Mouse (Mus musculus) kidney, adult 11 months (tissue): ENCODE data around the gene Blnk.

ENCODE experiments used
- DNase-seq: peaks from one replicate; pipeline ENCODE4 v3.0.0; 2022

Blnk gene

DNA sequence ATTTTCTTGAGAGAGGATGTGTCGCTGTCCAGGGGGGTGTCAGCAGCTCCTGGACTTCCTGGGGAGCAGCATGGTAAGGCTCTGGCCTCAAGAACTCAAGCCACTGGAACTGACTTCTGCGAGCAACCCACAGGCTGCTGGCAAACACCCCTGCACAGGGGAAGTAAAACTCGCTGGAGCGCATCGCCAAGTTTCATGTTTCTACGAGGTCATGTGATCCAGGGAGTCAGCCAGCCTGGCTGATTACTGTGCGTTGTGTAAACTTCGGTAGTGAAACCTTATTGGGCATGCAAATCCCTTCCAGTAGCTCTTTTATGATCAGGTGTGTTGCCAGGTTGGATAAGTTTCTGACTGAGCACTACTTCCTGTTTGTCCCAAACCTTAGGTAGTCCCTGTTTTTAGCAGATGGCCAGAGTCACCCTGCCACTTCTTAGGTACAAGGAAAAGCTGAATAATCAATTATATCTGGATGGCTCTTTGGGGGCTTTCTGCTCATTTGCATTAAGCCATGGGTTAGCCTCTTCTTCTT lies at the start of gene Blnk:
Blnk (minus strand) TSS at position 479 of the 529 bp plus-strand sequence.
- DNase-seq = peak; percentile 93

DNA sequence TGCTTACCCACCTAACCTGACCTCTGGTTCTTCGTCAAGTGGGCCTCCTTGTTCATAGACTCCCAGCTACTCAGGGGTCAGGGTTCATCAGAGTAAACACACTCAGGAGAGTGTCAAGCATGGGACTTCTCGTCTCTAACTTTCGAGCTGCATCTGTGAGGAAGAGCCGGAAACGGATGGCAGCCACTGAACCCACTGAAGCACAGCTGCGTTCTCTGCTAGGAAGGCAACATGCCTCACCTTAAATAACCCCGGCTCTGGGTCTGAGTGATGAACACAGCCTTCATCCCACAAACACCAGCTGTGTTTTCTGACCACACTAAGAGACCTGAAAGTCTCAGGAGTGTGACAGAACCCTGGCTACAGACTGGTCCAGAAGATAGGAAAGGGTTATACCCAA lies 44.8 kb upstream of the Blnk start:
- no peak for DNase-seq

DNA sequence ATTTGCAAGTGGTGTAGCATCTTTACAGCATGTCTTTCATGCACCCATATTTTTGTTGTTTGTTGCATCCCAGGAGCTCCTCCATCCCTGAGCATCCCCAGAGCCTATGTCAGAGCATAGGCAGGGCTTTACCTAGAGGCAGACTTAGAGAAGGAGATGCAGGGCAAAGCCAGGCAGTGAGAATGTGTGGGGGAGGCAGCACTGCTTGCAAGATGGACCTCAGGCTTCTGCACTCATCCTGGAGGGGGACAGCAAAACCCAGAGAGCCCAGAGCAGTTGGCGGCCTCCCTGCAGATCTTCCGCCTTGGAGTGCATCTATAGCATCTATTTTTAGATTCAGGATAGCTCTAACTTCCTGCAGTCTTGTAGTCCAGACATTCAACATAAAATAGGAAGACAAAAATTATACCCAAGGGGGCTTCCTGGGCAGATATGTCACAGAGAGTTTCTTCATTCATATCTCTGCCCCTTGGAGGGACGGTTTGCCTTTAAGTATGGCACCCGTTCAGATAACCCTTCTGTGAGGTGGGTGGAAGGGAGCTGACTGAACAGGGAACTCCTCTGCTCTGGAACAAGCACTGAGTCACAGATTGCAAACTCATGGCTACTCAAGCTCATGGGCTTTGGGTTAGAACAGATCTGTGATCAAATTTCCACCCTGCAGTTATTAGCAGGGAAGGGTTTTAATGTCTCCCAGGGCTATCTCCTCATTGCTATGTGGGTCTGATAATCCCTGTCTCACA lies 41.6 kb upstream of the Blnk start:
- no peak for DNase-seq

DNA sequence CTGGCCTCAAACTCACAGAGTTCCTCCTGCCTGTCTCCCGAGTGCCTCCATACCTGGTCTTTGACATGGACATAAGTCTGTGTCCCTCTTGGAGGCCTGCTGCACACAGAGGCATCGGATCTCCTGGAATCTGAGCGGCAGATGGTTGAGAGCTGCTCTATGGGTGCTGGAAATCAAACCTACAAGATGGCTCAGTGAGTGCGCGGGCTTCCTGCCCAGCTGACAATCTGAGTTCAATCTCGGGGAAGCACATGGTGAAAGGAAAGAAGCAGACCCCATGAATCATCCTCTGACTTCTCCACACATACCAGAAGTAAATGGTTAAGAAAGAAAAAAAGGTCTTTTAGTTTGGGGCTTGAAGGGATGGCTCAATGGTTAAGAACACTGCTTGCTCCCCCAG lies 37.5 kb upstream of the Blnk start:
- DNase-seq = no peak

DNA sequence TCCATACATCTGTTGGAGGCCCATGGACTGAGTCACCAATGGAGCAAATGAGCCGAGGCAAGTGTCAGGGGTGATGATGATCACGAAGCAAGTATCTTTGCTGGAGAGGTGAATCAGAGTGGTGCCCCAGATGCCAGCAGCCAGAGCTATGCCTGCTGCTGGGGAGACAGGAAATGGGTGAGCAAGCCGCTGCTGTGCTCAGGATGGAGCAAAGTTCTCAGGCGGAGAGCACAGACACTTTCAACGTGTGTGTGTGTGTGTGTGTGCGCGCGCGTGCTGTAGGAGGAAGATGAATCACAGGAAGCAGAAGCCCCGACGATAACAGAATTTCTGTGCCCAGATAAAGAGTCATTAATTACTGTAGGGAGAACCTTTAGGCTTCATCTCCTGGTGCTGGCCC lies 36.7 kb upstream of the Blnk start:
- no peak for DNase-seq

DNA sequence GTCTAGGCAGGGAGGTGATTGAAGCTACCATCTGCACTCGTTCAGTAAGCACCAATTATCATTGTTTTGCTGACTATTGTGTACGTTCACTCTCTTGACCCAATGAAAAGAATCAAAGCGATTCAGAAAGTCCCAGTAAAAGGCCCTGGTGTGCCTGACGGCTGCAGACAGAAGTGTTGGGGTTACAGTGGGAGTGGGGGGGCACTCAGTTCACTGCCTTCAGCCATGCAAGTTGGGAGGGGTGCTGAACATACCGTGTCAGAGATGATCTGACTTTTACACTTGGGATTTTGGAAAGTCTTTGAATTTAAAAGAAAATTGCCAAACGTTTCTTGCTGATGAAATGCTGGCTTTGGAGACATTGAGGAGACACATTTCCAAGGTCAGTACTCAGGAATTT lies 35.8 kb upstream of the Blnk start:
- DNase-seq = no peak

DNA sequence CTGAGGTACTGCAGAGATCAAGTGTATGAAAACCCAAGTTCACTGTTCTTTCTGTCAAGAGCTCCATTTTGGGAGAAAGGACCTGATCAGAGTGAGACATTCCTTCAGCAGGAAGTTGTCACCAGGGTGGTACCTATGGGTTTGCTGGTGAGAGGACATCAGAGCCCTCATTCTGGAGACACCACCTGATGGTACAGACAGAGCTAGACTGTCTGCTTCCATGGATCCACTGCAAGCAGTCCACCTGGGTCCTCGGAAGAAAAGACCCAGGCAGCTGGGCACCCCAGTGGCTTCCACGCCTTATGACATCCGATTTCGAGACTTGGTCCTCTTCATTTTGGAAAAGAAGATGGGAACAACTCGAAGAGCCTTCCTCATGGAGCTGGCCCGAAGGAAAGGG lies 34.9 kb upstream of the Blnk start, which contains the start of gene Dntt:
Dntt (plus strand) TSS at position 57 of the 400 bp plus-strand sequence.
- no peak for DNase-seq

DNA sequence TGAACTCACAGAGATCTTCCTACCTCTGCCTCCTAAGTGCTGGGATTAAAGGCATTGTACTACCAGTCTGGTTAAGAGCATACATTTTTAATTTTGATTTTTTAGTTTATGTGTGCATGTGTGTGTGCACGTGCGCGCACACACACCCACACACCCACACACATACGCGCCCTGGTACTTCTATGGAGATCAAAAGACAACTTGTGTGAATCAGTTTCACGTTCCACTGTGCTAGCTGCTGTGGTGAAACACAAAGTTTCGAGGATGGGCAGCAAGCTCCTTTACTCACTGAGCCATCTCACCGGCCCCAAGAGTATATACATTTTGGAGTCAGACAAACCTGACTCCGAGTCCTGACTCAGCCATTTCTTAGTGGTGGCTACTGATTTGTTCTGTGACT lies 33.3 kb upstream of the Blnk start:
- no peak for DNase-seq

DNA sequence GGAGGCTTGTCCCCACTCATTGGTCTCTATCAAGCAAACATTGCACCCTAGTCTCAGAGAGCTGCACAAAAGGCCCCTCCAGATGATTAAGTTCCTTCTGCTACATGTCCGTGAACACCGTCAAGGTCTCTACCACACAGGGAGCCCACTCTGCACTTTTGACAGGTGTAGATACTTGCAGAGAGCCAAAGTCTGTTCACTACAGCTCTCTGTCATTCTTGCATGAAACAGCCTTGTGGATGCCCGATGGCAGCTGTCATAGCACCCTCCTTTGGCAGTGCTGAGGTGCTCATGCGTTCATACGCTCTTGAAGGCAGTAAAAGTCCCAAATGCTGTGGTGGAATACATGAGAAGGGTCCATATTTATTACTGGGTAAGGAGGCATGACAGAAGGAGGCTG lies 32.7 kb upstream of the Blnk start:
- DNase-seq = no peak

DNA sequence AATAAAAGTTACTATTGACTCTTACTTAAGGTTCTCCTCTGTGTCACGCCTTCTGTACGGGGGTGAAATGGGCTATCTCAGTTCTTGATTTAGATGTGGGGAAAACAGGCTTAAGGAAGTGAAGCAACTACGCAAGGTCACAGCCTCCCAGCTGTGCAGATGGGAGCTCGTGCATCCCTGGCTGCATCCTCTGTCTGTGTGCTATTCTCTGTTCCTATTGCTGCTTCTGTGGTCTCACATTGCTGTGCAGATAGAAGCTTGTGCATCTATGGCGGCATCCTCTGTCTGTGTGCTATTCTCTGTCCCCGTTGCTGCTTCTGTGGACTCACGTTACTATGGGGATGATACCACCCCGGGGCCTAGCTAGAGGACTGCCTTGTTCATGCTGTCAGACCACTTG lies 32.2 kb upstream of the Blnk start:
- DNase-seq = no peak

DNA sequence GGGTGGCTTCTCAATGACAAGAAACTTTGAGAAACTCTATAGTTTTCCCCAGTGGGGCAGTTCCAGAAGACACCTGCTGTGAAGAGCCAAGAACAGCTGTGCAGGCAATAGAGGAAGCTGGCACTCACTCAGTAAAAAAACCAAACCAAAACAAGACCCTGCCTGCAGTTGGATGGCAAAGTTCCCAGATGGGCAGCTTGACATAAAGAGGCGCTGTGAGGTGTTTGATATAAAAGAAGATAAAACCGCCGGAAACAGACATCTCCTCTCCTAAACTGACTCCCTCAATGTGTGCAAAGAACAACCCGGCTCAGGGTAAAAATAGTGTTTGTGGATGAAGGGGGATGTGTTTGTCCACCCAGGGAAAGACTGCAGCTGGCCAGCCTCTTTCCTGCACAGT lies 27.9 kb upstream of the Blnk start:
- DNase-seq = no peak

DNA sequence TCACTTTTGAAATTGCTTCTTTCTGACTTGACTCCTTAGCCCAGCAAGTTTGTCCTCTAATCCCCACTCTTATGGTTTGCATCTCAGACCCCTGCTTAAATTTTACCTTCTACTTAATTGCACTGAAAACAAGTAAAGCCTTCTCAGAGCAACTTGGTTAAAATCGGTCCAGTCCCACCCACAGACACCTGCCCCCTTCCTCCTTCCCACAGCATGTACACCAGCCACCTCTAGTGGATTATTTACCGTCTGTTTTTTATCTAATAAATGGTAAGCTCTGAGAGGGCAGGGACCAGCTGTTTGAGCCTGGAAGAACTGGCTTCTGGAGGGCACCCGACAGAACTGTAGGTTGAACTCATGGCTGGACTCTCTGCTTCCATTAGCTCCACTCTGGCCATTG lies 26.2 kb upstream of the Blnk start:
- DNase-seq = no peak

DNA sequence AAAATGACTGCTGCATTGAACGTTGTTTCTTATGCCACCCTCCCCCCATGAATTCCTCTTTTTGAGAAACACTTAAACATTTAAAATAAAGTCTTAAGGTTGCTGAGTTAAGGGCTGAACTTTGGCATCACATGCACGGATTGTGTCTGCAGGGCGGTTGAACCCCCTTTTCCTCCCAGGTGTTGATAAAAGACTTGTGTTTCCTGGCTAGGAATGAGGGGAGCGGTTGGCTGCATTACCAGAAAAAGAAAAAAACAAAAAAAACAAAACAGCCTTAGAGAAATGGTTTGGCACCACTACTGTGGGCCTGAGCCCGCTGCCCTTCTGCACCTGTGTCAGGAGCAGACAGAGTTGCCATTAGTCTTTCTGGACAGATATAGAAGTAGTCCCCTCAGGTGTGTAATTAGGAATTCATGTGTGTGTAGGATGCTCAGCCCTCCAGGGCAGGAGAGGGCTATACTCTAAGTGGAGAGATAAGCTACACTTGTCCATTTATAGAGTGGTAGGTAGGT lies 24.9 kb upstream of the Blnk start:
- DNase-seq = no peak

DNA sequence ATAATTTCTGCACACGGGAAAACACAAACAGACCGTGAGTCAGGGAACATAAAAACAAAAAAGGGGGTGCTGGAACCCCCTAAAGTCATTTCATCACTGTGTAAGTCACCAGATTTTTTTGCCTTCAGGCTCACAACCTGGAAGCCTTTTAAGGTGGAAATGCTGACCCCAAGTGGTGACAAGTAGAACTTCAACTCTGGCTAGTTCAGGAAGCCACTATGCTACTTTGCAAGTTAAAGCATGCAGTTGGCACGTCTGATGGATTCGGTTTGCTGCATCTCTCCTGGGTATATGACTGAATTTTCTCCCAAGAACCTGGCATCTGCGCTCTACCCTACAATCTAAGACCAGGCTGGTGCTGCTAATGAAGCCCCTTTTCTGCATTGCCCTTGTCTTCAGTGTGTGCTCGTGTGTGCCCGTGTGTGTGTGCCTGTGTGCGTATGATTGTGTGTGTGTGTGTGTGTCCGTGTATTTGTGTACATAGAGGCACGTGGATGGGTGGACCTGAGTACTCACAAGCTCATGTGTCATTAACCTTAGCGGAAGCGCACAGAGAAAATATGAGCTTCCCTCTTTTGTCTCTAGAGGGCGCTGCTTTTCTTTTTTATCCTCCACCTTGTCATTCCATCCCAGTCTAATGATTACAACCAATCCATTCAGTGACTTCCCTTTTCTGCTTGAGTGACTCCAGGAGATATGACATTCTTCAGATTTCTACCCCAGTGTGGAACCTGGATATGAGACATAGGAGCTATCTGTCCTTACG lies 21.8 kb upstream of the Blnk start:
- DNase-seq = peak; percentile 32

DNA sequence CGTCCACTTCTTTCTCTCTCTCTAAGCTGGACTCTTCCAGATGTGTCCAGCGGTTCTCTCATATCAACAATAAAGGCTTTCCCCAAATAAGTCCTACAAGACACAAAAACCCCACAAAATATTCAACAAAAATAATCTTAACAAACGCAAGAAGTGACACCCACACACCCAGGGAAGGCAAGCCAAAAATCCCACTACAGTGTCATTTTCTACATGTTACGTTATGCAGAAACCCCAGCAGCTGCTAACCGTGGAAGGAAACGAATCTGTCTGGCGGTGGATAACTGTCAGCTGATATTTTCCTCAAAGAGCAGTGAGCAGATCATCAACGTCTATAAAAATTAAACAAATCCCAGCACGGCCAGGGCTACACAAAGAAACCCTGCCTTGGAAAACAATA lies 19.7 kb upstream of the Blnk start:
- no peak for DNase-seq

DNA sequence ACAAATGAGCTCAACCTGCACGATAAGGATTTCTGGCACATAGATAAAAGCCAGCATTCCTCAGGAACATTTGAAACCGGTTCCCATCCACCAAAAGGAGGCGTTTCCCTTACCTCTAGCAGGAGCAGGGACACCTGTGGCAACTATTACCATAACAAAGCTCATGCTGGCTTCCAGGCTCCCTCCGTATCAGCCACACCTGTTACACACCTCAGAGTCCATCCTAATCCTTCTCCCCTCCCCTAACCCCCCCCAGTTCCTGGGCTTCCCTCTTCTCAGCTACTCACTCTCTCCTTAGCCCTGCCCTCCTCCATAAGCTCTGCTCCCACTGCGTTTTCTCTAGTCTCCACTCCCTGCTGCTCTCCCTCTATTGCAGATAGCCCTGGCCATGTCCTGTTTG lies 19.3 kb upstream of the Blnk start:
- no peak for DNase-seq

DNA sequence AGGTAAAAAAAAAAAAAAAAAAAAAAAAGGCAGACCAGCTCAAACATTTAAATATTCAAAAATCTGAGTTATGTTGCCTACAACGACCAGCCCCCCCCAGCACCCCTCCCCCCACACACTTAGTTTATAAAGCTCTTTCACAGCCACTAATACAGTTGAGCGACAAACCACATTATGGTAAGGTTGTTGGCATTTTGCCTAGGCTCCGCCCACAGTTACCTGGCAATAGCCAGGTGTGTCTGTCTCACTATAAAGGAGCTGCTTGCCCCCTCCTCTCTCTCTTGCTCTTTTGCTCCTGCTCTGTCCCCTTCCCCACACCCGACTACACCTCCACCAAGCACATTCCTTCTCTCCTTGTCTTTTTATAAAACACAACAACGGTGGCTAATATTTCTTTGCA lies 17.3 kb upstream of the Blnk start:
- no peak for DNase-seq

DNA sequence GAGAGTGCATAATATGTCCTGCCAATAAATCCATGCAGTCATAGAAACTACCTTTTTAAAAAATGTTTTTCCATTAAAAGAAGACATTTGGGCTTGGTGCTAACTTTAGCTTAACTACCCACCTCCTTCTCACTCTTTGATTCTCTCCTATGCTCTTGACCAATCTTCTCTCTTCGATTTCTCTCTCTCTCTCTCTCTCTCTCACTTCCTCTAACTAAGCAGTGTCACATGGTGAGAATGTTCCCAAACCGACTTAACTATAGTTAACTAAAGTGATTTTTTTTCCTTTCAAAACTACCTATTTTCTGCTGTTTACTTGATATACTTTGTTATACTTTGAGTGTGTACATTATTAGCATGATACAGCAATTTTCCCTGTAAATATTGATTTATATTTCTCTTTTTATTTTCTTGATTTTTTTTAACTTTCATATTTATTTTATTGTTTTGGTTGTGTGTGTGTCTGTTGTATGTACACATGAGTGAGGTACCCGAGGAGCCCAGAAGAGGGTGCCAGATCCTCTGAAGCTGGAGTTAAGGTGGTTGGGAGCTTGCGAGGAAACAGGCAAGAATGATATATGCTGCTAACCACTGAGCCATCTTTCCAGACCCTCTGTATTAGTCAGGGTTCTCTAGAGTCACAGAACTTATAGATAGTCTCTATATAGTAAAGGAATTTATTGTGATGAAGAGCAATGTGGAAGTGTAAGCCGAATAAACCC lies 14.5 kb upstream of the Blnk start:
- no peak for DNase-seq

DNA sequence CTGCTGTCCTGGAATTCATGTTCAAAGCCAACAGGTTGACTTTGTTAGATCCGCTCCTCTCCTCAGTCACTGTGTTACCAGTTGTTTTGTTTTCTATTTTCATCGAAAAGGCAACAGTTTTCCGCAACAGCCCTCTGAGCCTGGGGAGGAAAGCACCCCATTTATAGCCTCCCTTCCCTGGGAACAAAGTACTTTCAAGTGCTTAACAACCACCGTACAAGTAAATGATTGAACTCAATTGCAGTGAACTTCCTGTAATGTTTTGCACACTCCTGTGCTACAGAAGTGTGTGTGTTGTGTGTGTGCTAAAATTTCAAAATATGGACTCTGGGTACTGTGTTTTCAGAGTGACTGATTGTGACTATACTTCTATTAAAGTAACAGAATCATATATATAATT lies 13.4 kb upstream of the Blnk start:
- DNase-seq = no peak

DNA sequence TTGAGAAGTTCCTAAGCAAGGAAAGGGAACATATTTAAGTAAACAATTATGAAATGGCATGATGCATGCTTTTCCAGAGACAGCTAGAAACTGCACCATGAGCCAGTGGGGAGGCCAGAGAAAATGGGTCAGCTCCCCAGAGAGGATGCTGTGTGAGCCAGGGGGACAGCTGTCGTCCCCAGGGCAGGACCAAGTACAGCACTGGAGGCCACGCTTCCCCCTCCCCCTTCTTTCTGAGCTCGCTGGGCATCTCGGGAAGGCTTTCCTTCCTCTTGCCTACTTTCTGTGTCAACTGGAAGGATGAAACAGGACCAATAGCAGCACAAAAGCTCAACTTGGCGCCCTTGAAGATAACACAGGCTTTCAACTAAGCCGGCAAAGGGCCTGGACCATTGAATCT lies 13.0 kb upstream of the Blnk start:
- DNase-seq = no peak

DNA sequence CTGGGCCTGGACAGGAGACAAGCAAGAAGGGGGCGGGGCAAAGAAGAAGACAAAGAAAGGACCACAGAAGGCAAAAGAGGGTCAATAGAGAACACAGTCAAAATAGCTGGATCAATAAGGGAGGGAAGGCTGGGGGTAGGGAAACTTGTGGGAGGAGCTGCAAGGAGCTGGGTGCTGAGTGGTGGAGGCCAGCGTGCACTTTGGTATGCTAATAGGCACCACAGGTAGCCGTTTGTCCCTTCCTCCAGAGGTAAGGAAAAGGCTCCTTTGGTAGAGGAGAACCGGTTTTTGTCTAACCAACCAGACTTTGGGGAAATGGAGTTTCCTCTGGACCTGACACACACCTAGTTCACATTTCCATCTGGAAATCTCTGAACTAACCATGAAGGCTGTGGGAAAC lies 12.3 kb upstream of the Blnk start:
- DNase-seq = no peak

DNA sequence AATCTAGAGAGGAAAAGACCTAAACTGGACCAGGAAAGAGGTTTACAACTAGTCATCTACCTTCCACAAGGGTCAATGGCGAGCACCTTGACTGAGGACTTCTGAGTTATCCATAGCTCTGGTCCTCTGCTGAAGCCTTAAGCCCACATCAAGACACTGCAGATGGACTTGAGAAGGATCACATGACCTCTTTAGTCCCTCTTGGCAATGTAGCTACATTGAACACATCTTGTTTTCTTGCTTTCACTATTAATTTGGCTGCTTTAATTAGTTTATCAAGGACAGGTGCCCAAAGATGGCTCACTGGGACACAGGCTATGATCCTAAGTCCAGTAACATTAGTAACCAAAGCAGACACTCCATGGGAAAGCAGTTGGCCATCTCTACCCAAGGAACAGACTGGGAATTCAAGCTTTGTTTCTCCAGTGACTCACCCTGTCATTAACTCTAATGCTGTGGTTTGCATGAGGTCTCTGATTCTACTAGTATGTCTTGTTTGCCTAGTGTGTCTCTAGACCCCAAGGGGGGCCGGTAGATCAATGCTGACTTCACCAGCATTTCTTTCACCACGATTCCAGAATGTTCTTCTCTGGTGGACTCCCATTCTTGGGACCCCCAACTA lies 9.5 kb upstream of the Blnk start:
- no peak for DNase-seq

DNA sequence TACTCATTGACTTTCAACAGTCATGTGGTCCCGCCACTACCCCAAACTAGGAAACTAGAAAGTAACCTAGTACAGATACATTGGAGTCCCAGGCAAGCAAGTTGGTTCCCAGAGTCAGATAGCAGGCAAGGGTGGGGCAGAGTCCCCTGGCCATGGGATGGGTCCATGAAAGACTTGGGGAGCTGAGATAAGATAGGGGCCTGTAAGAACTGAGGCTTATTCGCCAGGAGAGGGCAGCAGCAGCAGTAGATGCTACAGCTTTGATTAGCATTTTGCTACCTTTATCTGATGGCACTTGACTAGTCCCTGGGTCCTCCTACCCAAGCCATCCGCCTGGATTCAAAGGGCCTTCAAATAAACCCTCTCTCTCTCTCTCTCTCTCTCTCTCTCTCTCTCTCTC lies 5.2 kb upstream of the Blnk start:
- DNase-seq = no peak
